Mouse (Mus musculus): ENCODE data around the gene Sema3b. TPM values are rescaled to one million over a fixed set of nuclear protein-coding genes. Genes with fewer than 3 reads are reported as not detected.

Gene Sema3b
- polyA plus RNA-seq, 1 experiment from 2014 or later: 11.0 TPM

DNA sequence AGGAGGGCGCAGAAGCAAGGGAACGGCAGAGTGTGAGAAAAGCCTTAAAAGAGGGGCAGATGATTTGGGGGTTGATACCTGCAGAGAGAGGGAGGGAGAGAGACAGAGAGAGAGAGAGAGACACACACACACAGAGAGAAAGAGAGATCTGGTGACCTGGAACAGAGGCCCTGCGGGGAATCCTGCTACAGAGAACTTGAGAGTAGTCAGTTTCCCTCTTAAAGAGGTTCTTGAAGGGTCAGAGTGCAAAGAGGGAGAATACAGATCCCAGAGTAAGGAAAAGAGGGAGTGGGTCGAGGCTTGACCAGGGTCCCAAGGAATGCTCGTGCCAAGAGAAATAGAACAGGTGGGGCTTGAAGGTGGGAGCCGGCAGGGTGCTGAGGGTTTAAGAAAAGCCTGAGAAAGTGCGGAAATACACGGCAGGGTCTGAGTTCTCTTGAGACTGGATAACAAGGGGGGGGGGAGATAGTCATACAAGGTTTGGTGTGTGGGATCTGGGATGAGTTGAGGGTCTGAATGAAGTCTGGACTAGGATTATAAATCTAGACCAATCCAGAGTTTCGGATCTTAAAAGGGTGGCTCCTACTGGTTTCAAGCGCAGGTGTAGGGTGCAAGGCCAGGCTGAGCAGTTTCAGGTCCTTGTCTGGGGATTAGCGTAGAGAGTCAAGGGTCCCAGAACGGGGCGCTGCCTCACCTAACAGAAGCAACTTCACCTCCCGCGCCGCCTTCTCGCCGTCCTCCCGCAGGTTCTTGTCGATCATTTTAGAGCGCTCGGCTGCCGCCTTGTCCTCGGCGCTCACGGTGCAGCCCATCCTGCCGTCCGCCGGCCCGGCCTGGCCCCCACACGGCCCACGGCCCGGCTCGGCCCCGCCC lies 25.6 kb upstream of the Sema3b start:
- Histone ChIP-seq H3K9ac (ENCODE audit: low read length) (peak overlapping the region; percentile 93), H3K4me1 (ENCODE audit: control insufficient read depth, insufficient read depth, low read length) (peaks cover 38% of the 10 kb centered on the region), H3K4me3 (ENCODE audit: low read length) (peak overlapping the region; percentile 82), H3K9me3 (replicated peaks; ENCODE audit: control insufficient read depth, low read length) (no peaks in the 10 kb centered on the region), H3K4me2 (ENCODE audit: low read depth, low read length) (peak overlapping the region; percentile 96), H3K27me3 (ENCODE audit: control insufficient read depth, insufficient read depth, low read length) (no peaks in the 10 kb centered on the region), H3K27ac (ENCODE audit: low read length) (peak overlapping the region; percentile 95), H3K36me3 (ENCODE audit: control insufficient read depth, insufficient read depth) (0 out of 2 replicates have a peak, but pooled peaks cover 2% of the 10 kb centered on the region)
- ATAC-seq (replicated peaks; ENCODE audit: extremely low read depth, insufficient read depth, low FRiP score): no peak
- WGBS: 1% methylated on average over 35 of the region's 35 CpGs

GRCm38 (mm10) chr9:107633661-107634405 lies 24.8 kb upstream of the Sema3b start:
- no peaks in the 10 kb centered on the region for H3K27me3 ChIP-seq (ENCODE audit: control insufficient read depth, insufficient read depth, low read length)
- no peak for ATAC-seq (replicated peaks; ENCODE audit: extremely low read depth, insufficient read depth, low FRiP score)

DNA sequence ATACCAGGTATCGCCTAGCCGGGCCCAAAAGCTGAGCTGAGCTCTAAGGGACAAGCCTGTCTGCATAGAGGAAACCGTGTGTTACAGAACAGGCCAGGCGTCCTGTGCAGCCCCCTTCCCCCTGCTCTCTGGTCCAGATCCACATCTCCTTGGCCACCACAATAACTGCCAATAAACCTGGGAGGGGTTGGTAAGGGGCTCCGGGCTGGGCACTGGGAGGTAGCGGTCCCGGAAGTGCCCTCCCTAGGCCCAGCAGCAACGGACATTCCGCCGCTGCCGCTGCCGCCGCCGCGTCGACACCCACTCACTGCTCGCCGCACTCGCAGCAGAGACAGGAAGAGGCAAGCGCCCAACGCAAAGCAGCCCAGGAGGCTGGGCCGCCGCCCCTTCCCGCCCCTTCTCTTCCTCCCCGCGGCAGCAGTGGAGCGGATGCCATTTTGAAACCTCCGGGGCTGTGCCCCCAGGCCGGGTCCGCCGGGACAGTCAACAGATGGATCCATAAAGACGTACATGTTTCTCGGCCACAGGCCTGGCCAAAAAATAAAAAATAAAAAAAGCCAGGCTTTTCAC lies 24.1 kb upstream of the Sema3b start:
- H3K27ac ChIP-seq (ENCODE audit: low read length): peak overlapping the region; percentile 95
- H3K4me2 ChIP-seq (ENCODE audit: low read depth, low read length): peak overlapping the region; percentile 96
- peaks cover 2% of the 10 kb centered on the region; the same call in 1 of the 2 replicates for H3K36me3 ChIP-seq (ENCODE audit: control insufficient read depth, insufficient read depth)
- under 1% methylated on average over 31 of the region's 33 CpGs for WGBS
- H3K9me3 ChIP-seq (replicated peaks; ENCODE audit: control insufficient read depth, low read length): no peaks in the 10 kb centered on the region
- H3K9ac ChIP-seq (ENCODE audit: low read length): peak overlapping the region; percentile 93
- peaks cover 53% of the 10 kb centered on the region for H3K4me1 ChIP-seq (ENCODE audit: control insufficient read depth, insufficient read depth, low read length)
- peak; percentile 28 for ATAC-seq (replicated peaks; ENCODE audit: extremely low read depth, insufficient read depth, low FRiP score)
- H3K4me3 ChIP-seq (ENCODE audit: low read length): peak overlapping the region; percentile 82
- H3K27me3 ChIP-seq (ENCODE audit: control insufficient read depth, insufficient read depth, low read length): no peaks in the 10 kb centered on the region

More at GRCm38 (mm10) chr9:107633661-107634405, 24.8 kb upstream of the Sema3b start:
- H3K36me3 ChIP-seq (ENCODE audit: control insufficient read depth, insufficient read depth): peaks cover 2% of the 10 kb centered on the region; the same call in 1 of the 2 replicates
- no peaks in the 10 kb centered on the region for H3K9me3 ChIP-seq (replicated peaks; ENCODE audit: control insufficient read depth, low read length)
- H3K9ac ChIP-seq (ENCODE audit: low read length): peak overlapping the region; percentile 93
- H3K4me3 ChIP-seq (ENCODE audit: low read length): peak overlapping the region; percentile 82
- H3K4me1 ChIP-seq (ENCODE audit: control insufficient read depth, insufficient read depth, low read length): peaks cover 46% of the 10 kb centered on the region
- H3K27ac ChIP-seq (ENCODE audit: low read length): peak overlapping the region; percentile 95
- H3K4me2 ChIP-seq (ENCODE audit: low read depth, low read length): peak overlapping the region; percentile 96
- 2% methylated on average over 15 of the region's 15 CpGs for WGBS

- WGBS: 44% methylated on average over 6 of the region's 6 CpGs
- Histone ChIP-seq H3K27me3 (ENCODE audit: control insufficient read depth, insufficient read depth, low read length) (no peaks in the 10 kb centered on the region), H3K4me3 (ENCODE audit: low read length) (peak overlapping the region; percentile 82), H3K4me2 (ENCODE audit: low read depth, low read length) (peak overlapping the region; percentile 96), H3K4me1 (ENCODE audit: control insufficient read depth, insufficient read depth, low read length) (peaks cover 60% of the 10 kb centered on the region), H3K36me3 (ENCODE audit: control insufficient read depth, insufficient read depth) (peaks cover 2% of the 10 kb centered on the region; the same call in 1 of the 2 replicates), H3K9ac (ENCODE audit: low read length) (peak overlapping the region; percentile 93), H3K27ac (ENCODE audit: low read length) (peak overlapping the region; percentile 95), H3K9me3 (replicated peaks; ENCODE audit: control insufficient read depth, low read length) (no peaks in the 10 kb centered on the region)
- no peak for ATAC-seq (replicated peaks; ENCODE audit: extremely low read depth, insufficient read depth, low FRiP score)
Observed at GRCm38 (mm10) chr9:107632478-107632877, 23.4 kb upstream of the Sema3b start.

DNA sequence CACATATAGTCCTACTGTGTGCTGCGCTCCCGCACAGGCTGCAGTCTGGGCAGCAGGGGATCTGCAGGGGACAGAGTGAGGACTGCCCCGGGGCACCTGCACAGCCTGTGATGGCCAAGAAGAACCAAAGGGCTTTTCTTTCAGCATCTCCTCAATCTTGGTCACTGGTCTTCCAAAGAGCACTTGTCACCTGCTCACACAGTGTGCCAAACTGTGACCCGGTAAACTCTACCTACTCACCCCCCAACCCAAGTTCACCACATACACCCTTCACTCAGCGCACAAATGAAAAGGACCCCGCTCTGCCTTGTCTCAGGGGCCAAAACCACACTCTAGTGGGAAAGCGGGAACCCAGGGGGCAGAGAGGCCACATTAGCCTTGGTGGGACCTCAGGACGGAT lies 22.8 kb upstream of the Sema3b start:
- H3K9ac ChIP-seq (ENCODE audit: low read length): peak overlapping the region; percentile 93
- H3K4me3 ChIP-seq (ENCODE audit: low read length): peak overlapping the region; percentile 82
- no peaks in the 10 kb centered on the region for H3K9me3 ChIP-seq (replicated peaks; ENCODE audit: control insufficient read depth, low read length)
- no peaks in the 10 kb centered on the region for H3K27me3 ChIP-seq (ENCODE audit: control insufficient read depth, insufficient read depth, low read length)
- peak overlapping the region; percentile 96 for H3K4me2 ChIP-seq (ENCODE audit: low read depth, low read length)
- peak overlapping the region; percentile 95 for H3K27ac ChIP-seq (ENCODE audit: low read length)
- H3K4me1 ChIP-seq (ENCODE audit: control insufficient read depth, insufficient read depth, low read length): peaks cover 66% of the 10 kb centered on the region
- 87% methylated on average over 8 of the region's 8 CpGs for WGBS
- ATAC-seq (replicated peaks; ENCODE audit: extremely low read depth, insufficient read depth, low FRiP score): no peak
- H3K36me3 ChIP-seq (ENCODE audit: control insufficient read depth, insufficient read depth): peaks cover 2% of the 10 kb centered on the region; the same call in 1 of the 2 replicates

GRCm38 (mm10) chr9:107631311-107631826 lies 22.3 kb upstream of the Sema3b start:
- Histone ChIP-seq H3K27me3 (ENCODE audit: control insufficient read depth, insufficient read depth, low read length) (no peaks in the 10 kb centered on the region), H3K36me3 (ENCODE audit: control insufficient read depth, insufficient read depth) (peaks cover 2% of the 10 kb centered on the region; the same call in 1 of the 2 replicates), H3K4me2 (ENCODE audit: low read depth, low read length) (peak overlapping the region; percentile 96; the same call in 1 of the 2 replicates), H3K4me3 (ENCODE audit: low read length) (no peak overlapping the region), H3K9ac (ENCODE audit: low read length) (peak overlapping the region; percentile 53; the same call in 1 of the 2 replicates), H3K4me1 (ENCODE audit: control insufficient read depth, insufficient read depth, low read length) (peaks cover 71% of the 10 kb centered on the region), H3K27ac (ENCODE audit: low read length) (peak overlapping the region; percentile 88), H3K9me3 (replicated peaks; ENCODE audit: control insufficient read depth, low read length) (no peaks in the 10 kb centered on the region)
- no peak for ATAC-seq (replicated peaks; ENCODE audit: extremely low read depth, insufficient read depth, low FRiP score)
- 73% methylated on average over 9 of the region's 9 CpGs for WGBS

- Histone ChIP-seq H3K9me3 (replicated peaks; ENCODE audit: control insufficient read depth, low read length) (no peaks in the 10 kb centered on the region), H3K4me1 (ENCODE audit: control insufficient read depth, insufficient read depth, low read length) (peaks cover 68% of the 10 kb centered on the region), H3K27me3 (ENCODE audit: control insufficient read depth, insufficient read depth, low read length) (no peaks in the 10 kb centered on the region), H3K36me3 (ENCODE audit: control insufficient read depth, insufficient read depth) (peaks cover 2% of the 10 kb centered on the region; the same call in 1 of the 2 replicates), H3K27ac (ENCODE audit: low read length) (peak overlapping the region; percentile 88), H3K9ac (ENCODE audit: low read length) (peak overlapping the region; percentile 53), H3K4me2 (ENCODE audit: low read depth, low read length) (peak overlapping the region; percentile 45), H3K4me3 (ENCODE audit: low read length) (no peak overlapping the region)
- WGBS: 17% methylated on average over 4 of the region's 4 CpGs
- no peak for ATAC-seq (replicated peaks; ENCODE audit: extremely low read depth, insufficient read depth, low FRiP score)
Observed at GRCm38 (mm10) chr9:107630576-107630975, 21.5 kb upstream of the Sema3b start.

GRCm38 (mm10) chr9:107629901-107630425 lies 20.9 kb upstream of the Sema3b start:
- ATAC-seq (replicated peaks; ENCODE audit: extremely low read depth, insufficient read depth, low FRiP score): no peak
- Histone ChIP-seq H3K27ac (ENCODE audit: low read length) (peak overlapping the region; percentile 88), H3K27me3 (ENCODE audit: control insufficient read depth, insufficient read depth, low read length) (no peaks in the 10 kb centered on the region), H3K36me3 (ENCODE audit: control insufficient read depth, insufficient read depth) (peaks cover 2% of the 10 kb centered on the region; the same call in 1 of the 2 replicates), H3K9ac (ENCODE audit: low read length) (peak overlapping the region; percentile 53), H3K4me2 (ENCODE audit: low read depth, low read length) (peak overlapping the region; percentile 45), H3K4me1 (ENCODE audit: control insufficient read depth, insufficient read depth, low read length) (peaks cover 73% of the 10 kb centered on the region), H3K9me3 (replicated peaks; ENCODE audit: control insufficient read depth, low read length) (no peaks in the 10 kb centered on the region), H3K4me3 (ENCODE audit: low read length) (no peak overlapping the region)
- WGBS: 28% methylated on average over 14 of the region's 14 CpGs
